ENCODE assay signal across 8 mouse cellular contexts in genomic region chr3:146520226-146520797, GRCm38 (mm10). TPM values are rescaled to one million over a fixed set of nuclear protein-coding genes. Genes with fewer than 3 reads are reported as not detected.
A peak's percentile ranks its signal among the peaks of the same experiment; 100 is the strongest.
DNase-seq lines count a peak whose midpoint lies in the region; ATAC-seq and TF ChIP-seq lines count a peak whose summit lies in the region.

No protein-coding gene starts in this region.

- H3K27me3 ChIP-seq in heart, postnatal 0 days (ENCODE audit: control insufficient read depth, insufficient read depth, low read length), result no peaks in the 10 kb centered on the region
- H3K27me3 ChIP-seq in hindbrain, embryonic 13.5 days, result no peaks in the 10 kb centered on the region
- no peaks in the 10 kb centered on the region for H3K27me3 ChIP-seq in midbrain, embryonic 14.5 days (ENCODE audit: control insufficient read depth, insufficient read depth, low read length)

- no peak for TF ChIP-seq CTCF in heart, postnatal 0 days (IDR thresholded peaks at IDR 0.05; ENCODE audit: low read depth)

- H3K27ac ChIP-seq in heart, postnatal 0 days (ENCODE audit: low read depth), result peak overlapping the region; percentile 96
- peak overlapping the region; percentile 98 for H3K27ac ChIP-seq in hindbrain, embryonic 13.5 days
- peak overlapping the region; percentile 96 for H3K27ac ChIP-seq in midbrain, embryonic 14.5 days (replicated peaks; ENCODE audit: low read depth, low read length)

- DNase-seq in heart, postnatal 0 days (ENCODE audit: low spot score), result no peak
- no peak for DNase-seq in heart, adult 9 months (ENCODE audit: low spot score in 2 of 2)
- peak; percentile 61 for DNase-seq in adipocyte (ENCODE audit: low spot score)
- DNase-seq in midbrain, embryonic 14.5 days, result no peak
- DNase-seq in layer of hippocampus, adult 9-11 months, result no peak
- no peak for DNase-seq in yolk sac, embryonic 10.5 days (ENCODE audit: low spot score)
- DNase-seq in gastrocnemius, postnatal 4 days (ENCODE audit: low spot score in 2 of 2), result no peak

- peaks cover 3% of the 10 kb centered on the region; the same call in 1 of the 2 replicates for H3K4me1 ChIP-seq in heart, postnatal 0 days (ENCODE audit: control insufficient read depth, insufficient read depth)
- H3K4me1 ChIP-seq in hindbrain, embryonic 13.5 days (replicated peaks), result peaks cover 4% of the 10 kb centered on the region; the same call in 1 of the 2 replicates
- no peaks in the 10 kb centered on the region for H3K4me1 ChIP-seq in midbrain, embryonic 14.5 days (ENCODE audit: control insufficient read depth, insufficient read depth, low read length)

- peak overlapping the region; percentile 72 for H3K4me2 ChIP-seq in heart, postnatal 0 days (ENCODE audit: low read depth, low read length)
- H3K4me2 ChIP-seq in hindbrain, embryonic 13.5 days, result peak overlapping the region; percentile 67
- H3K4me2 ChIP-seq in midbrain, embryonic 14.5 days (ENCODE audit: low read length), result peak overlapping the region; percentile 71

- TF ChIP-seq EP300 in heart, postnatal 0 days (IDR thresholded peaks at IDR 0.05; ENCODE audit: low read depth), result no peak

- no peaks in the 10 kb centered on the region for H3K9me3 ChIP-seq in heart, postnatal 0 days (replicated peaks; ENCODE audit: control insufficient read depth, low read length)
- H3K9me3 ChIP-seq in hindbrain, embryonic 13.5 days, result no peaks in the 10 kb centered on the region
- no peaks in the 10 kb centered on the region for H3K9me3 ChIP-seq in midbrain, embryonic 14.5 days (ENCODE audit: control insufficient read depth, low read length)

- H3K36me3 ChIP-seq in heart, postnatal 0 days (replicated peaks; ENCODE audit: control insufficient read depth, insufficient read depth, low read length), result peaks cover 26% of the 10 kb centered on the region
- peaks cover 21% of the 10 kb centered on the region for H3K36me3 ChIP-seq in hindbrain, embryonic 13.5 days
- H3K36me3 ChIP-seq in midbrain, embryonic 14.5 days (ENCODE audit: control insufficient read depth, insufficient read depth, low read length), result peaks cover 24% of the 10 kb centered on the region

- H3K4me3 ChIP-seq in heart, postnatal 0 days (ENCODE audit: low read depth, low read length), result peak overlapping the region; percentile 75
- peak overlapping the region; percentile 74 for H3K4me3 ChIP-seq in hindbrain, embryonic 13.5 days
- peak overlapping the region; percentile 76 for H3K4me3 ChIP-seq in midbrain, embryonic 14.5 days (replicated peaks; ENCODE audit: low read depth, low read length)

- peak overlapping the region; percentile 71 for H3K9ac ChIP-seq in heart, postnatal 0 days (replicated peaks; ENCODE audit: low read depth, low read length)
- peak overlapping the region; percentile 85 for H3K9ac ChIP-seq in hindbrain, embryonic 13.5 days
- peak overlapping the region; percentile 74 for H3K9ac ChIP-seq in midbrain, embryonic 14.5 days (replicated peaks; ENCODE audit: low read length)

- ATAC-seq in heart, postnatal 0 days (ENCODE audit: insufficient read depth, low read depth), result no peak
- ATAC-seq in hindbrain, embryonic 13.5 days (ENCODE audit: low FRiP score), result peak; percentile 26
- ATAC-seq in midbrain, embryonic 14.5 days (ENCODE audit: low FRiP score, low TSS enrichment), result peak; percentile 10; the same call in 1 of the 2 replicates

- 34% methylated on average over 5 of the region's 5 CpGs for WGBS in heart, postnatal 0 days
- WGBS in hindbrain, embryonic 13.5 days, result 42% methylated on average over 5 of the region's 5 CpGs
- WGBS in midbrain, embryonic 14.5 days, result 38% methylated on average over 5 of the region's 5 CpGs

RNA-seq across cellular contexts. Expression of gene Rpf1, which starts 0.9 kb away (rescaled TPM):
- 17.0 and 17.8 TPM in 2 replicates for total RNA-seq in heart, postnatal 0 days (2014; rRNA removed; ENCODE audit: low replicate concordance)
- 27.3 and 30.7 TPM in 2 replicates for polyA plus RNA-seq in heart, postnatal 0 days (2015; fragmentation: Nextera tagmentation; extraction: Ambion mirVana)
- polyA plus RNA-seq in hindbrain, embryonic 13.5 days (2015; fragmentation: Nextera tagmentation; extraction: Ambion mirVana), result 48.9 and 49.6 TPM in 2 replicates
- polyA plus RNA-seq in midbrain, embryonic 14.5 days (2014; fragmentation: Nextera tagmentation; extraction: Ambion mirVana), result 46.1 and 49.4 TPM in 2 replicates
- 10 to 100 TPM; 16.8 to 25.5 TPM for total RNA-seq in gastrocnemius, postnatal 4 days (2021)

RNA-seq across cellular contexts. Expression of gene Gng5, which starts 20.7 kb away (rescaled TPM):
- 349 and 380 TPM in 2 replicates for total RNA-seq in heart, postnatal 0 days (2014; rRNA removed; ENCODE audit: low replicate concordance)
- polyA plus RNA-seq in heart, postnatal 0 days (2015; fragmentation: Nextera tagmentation; extraction: Ambion mirVana), result 1,164 and 1,272 TPM in 2 replicates
- 565 TPM in 2 replicates for polyA plus RNA-seq in hindbrain, embryonic 13.5 days (2015; fragmentation: Nextera tagmentation; extraction: Ambion mirVana)
- 333 and 390 TPM in 2 replicates for polyA plus RNA-seq in midbrain, embryonic 14.5 days (2014; fragmentation: Nextera tagmentation; extraction: Ambion mirVana)
- 100 to 1,000 TPM; 238 to 270 TPM for total RNA-seq in gastrocnemius, postnatal 4 days (2021)

RNA-seq across cellular contexts. Expression of gene Spata1, which starts 20.8 kb away (rescaled TPM):
- total RNA-seq in heart, postnatal 0 days (2014; rRNA removed; ENCODE audit: low replicate concordance), result 0.23 and 0.81 TPM in 2 replicates
- 4.1 and 4.4 TPM in 2 replicates for polyA plus RNA-seq in heart, postnatal 0 days (2015; fragmentation: Nextera tagmentation; extraction: Ambion mirVana)
- 6.4 and 7.5 TPM in 2 replicates for polyA plus RNA-seq in hindbrain, embryonic 13.5 days (2015; fragmentation: Nextera tagmentation; extraction: Ambion mirVana)
- 3.1 and 4.6 TPM in 2 replicates for polyA plus RNA-seq in midbrain, embryonic 14.5 days (2014; fragmentation: Nextera tagmentation; extraction: Ambion mirVana)
- total RNA-seq in gastrocnemius, postnatal 4 days (2021), result 1 to 10 TPM; 3.3 to 3.5 TPM

RNA-seq across cellular contexts. Expression of gene Uox, which starts 49.9 kb away (rescaled TPM):
- 1.6 and 4.5 TPM in 2 replicates for total RNA-seq in heart, postnatal 0 days (2014; rRNA removed; ENCODE audit: low replicate concordance)
- polyA plus RNA-seq in heart, postnatal 0 days (2015; fragmentation: Nextera tagmentation; extraction: Ambion mirVana), result 0.05 and 0.10 TPM in 2 replicates
- polyA plus RNA-seq in hindbrain, embryonic 13.5 days (2015; fragmentation: Nextera tagmentation; extraction: Ambion mirVana), result not detected in 2 replicates
- not detected in 2 replicates for polyA plus RNA-seq in midbrain, embryonic 14.5 days (2014; fragmentation: Nextera tagmentation; extraction: Ambion mirVana)
- total RNA-seq in gastrocnemius, postnatal 4 days (2021), result 1 to 10 TPM in 1 of 2 experiments, not detected in 1; 1.9 TPM
